Mouse (Mus musculus) MEL (cell line): ENCODE measurements around the gene Adamts16. TPM values are rescaled to one million over a fixed set of nuclear protein-coding genes. Genes with fewer than 3 reads are reported as not detected.

Experiments used
- DNase-seq: peaks from one replicate; pipeline ENCODE4 v3.0.0; 2011; ENCODE audit warnings: low read depth, low spot score
- H3K27ac ChIP-seq: 2 replicates; pipeline ENCODE4 v1.5.1; 2012; ENCODE audit warnings: low read depth, mild to moderate bottlenecking, control low read depth, low read length, moderate library complexity; ENCODE audit not compliant: control insufficient read depth
- H3K27me3 ChIP-seq, 2 experiments: fragments of 150-350 bp in 1 of 2; sonication (generic) in 1 of 2; 2 replicates each; pipeline ENCODE4 v1.6.1; 2012; ENCODE audit warnings: low read length in 2 of 2, mild to moderate bottlenecking in 2 of 2, improper control_type of control experiment in 1 of 2, moderate library complexity in 1 of 2; ENCODE audit not compliant: insufficient read depth in 2 of 2, control insufficient read depth in 1 of 2
- H3K36me3 ChIP-seq, 2 experiments: 2 replicates each; pipeline ENCODE4 v1.6.1; 2012 to 2014; ENCODE audit warnings: low read length in 2 of 2, improper control_type of control experiment in 1 of 2, inconsistent platforms in 1 of 2, mild to moderate bottlenecking in 1 of 2; ENCODE audit not compliant: insufficient read depth in 2 of 2, control insufficient read depth in 1 of 2
- H3K4me1 ChIP-seq, 2 experiments: fragments of 150-350 bp in 1 of 2; sonication (generic) in 1 of 2; 2 replicates each; pipeline ENCODE4 v1.6.1; 2012; ENCODE audit warnings: low read length in 2 of 2, improper control_type of control experiment in 1 of 2, mild to moderate bottlenecking in 1 of 2; ENCODE audit not compliant: insufficient read depth in 2 of 2, control insufficient read depth in 1 of 2
- H3K4me3 ChIP-seq, 2 experiments: fragments of 150-350 bp in 1 of 2; sonication (generic) in 1 of 2; 2 replicates each; pipeline ENCODE4 v1.5.1; 2012; ENCODE audit warnings: low read depth in 2 of 2, low read length in 2 of 2, mild to moderate bottlenecking in 2 of 2, moderate library complexity in 2 of 2, control low read depth in 1 of 2, improper control_type of control experiment in 1 of 2; ENCODE audit not compliant: control insufficient read depth in 1 of 2, insufficient read depth in 1 of 2
- H3K79me2 ChIP-seq: 2 replicates; pipeline ENCODE4 v1.6.1; 2012; ENCODE audit warnings: mild to moderate bottlenecking, low read length, moderate library complexity; ENCODE audit not compliant: control insufficient read depth, poor library complexity, insufficient read depth
- H3K9ac ChIP-seq: 2 replicates; pipeline ENCODE4 v1.6.1; 2012; ENCODE audit warnings: low read depth, mild to moderate bottlenecking, control low read depth, low read length, moderate library complexity; ENCODE audit not compliant: control insufficient read depth, poor library complexity, severe bottlenecking
- H3K9me3 ChIP-seq: fragments of 150-350 bp; sonication (generic); replicated peaks from 2 replicates; pipeline ENCODE4 v1.6.1; 2012; ENCODE audit warnings: mild to moderate bottlenecking, low read length, improper control_type of control experiment, moderate library complexity; ENCODE audit not compliant: insufficient read depth
- BHLHE40 ChIP-seq: IDR thresholded peaks from 2 replicates; pipeline ENCODE4 v1.6.1; 2012; ENCODE audit warnings: low read depth, mild to moderate bottlenecking, inconsistent platforms, low read length, improper control_type of control experiment, borderline replicate concordance
- CTCF ChIP-seq, 3 experiments: IDR thresholded peaks in 2 of 3; conservative IDR thresholded peaks in 1 of 3; 2 replicates each; pipeline ENCODE4 v1.5.1; 2011 to 2012; ENCODE audit warnings: low read length in 3 of 3, low read depth in 2 of 3, mild to moderate bottlenecking in 2 of 3, improper control_type of control experiment in 1 of 3, inconsistent platforms in 1 of 3, mixed read lengths in 1 of 3, moderate library complexity in 1 of 3; ENCODE audit not compliant: control insufficient read depth in 1 of 3, insufficient read depth in 1 of 3, poor library complexity in 1 of 3, severe bottlenecking in 1 of 3
- E2F4 ChIP-seq: IDR thresholded peaks from 2 replicates; pipeline ENCODE4 v1.6.1; 2011; ENCODE audit warnings: low read depth, low read length, improper control_type of control experiment, borderline replicate concordance
- EP300 ChIP-seq, 2 experiments: IDR thresholded peaks; 2 replicates each; pipeline ENCODE4 v1.6.1; 2011; ENCODE audit warnings: improper control_type of control experiment in 2 of 2, low read length in 2 of 2, low read depth in 1 of 2, mild to moderate bottlenecking in 1 of 2
- ETS1 ChIP-seq: IDR thresholded peaks from 2 replicates; pipeline ENCODE4 v1.6.1; 2012; ENCODE audit warnings: low read depth, mild to moderate bottlenecking, inconsistent platforms, low read length, improper control_type of control experiment, moderate library complexity
- GABPA ChIP-seq: IDR thresholded peaks from 2 replicates; pipeline ENCODE4 v1.6.1; 2012; ENCODE audit warnings: low read depth, mild to moderate bottlenecking, inconsistent platforms, low read length, improper control_type of control experiment, moderate library complexity
- HCFC1 ChIP-seq: IDR thresholded peaks from 2 replicates; pipeline ENCODE4 v1.6.1; 2012; ENCODE audit warnings: low read depth, mild to moderate bottlenecking, inconsistent platforms, low read length, improper control_type of control experiment, moderate library complexity
- JUND ChIP-seq: IDR thresholded peaks from 2 replicates; pipeline ENCODE4 v1.6.1; 2011; ENCODE audit warnings: low read depth, mild to moderate bottlenecking, improper control_type of control experiment, low read length
- KAT2A ChIP-seq: conservative IDR thresholded peaks from 2 replicates; pipeline ENCODE4 v1.6.1; 2012; ENCODE audit warnings: low read depth, low read length, improper control_type of control experiment, inconsistent platforms
- MAFK ChIP-seq: IDR thresholded peaks from 2 replicates; pipeline ENCODE4 v1.6.1; 2011; ENCODE audit warnings: low read depth, mild to moderate bottlenecking, low read length, improper control_type of control experiment, borderline replicate concordance
- MAX ChIP-seq: IDR thresholded peaks from 2 replicates; pipeline ENCODE4 v1.6.1; 2011; ENCODE audit warnings: low read length, improper control_type of control experiment
- MEF2A ChIP-seq: IDR thresholded peaks from 2 replicates; pipeline ENCODE4 v1.6.1; 2014; ENCODE audit warnings: low read depth, mild to moderate bottlenecking, inconsistent platforms, low read length, improper control_type of control experiment; ENCODE audit not compliant: poor library complexity, insufficient replicate concordance, severe bottlenecking; ENCODE audit errors: extremely low read depth
- MYC ChIP-seq: IDR thresholded peaks from 2 replicates; pipeline ENCODE4 v1.6.1; 2011; ENCODE audit warnings: low read depth, mild to moderate bottlenecking, low read length, improper control_type of control experiment, moderate library complexity
- NRF1 ChIP-seq: IDR thresholded peaks from 2 replicates; pipeline ENCODE4 v1.6.1; 2014; ENCODE audit warnings: low read depth, mild to moderate bottlenecking, inconsistent platforms, low read length, improper control_type of control experiment, moderate library complexity; ENCODE audit not compliant: poor library complexity, insufficient read depth, severe bottlenecking
- POLR2A ChIP-seq, 2 experiments: IDR thresholded peaks; 2 replicates each; pipeline ENCODE4 v1.6.1; 2011 to 2012; ENCODE audit warnings: low read length in 2 of 2, mild to moderate bottlenecking in 2 of 2, control low read depth in 1 of 2, improper control_type of control experiment in 1 of 2, low read depth in 1 of 2, moderate library complexity in 1 of 2; ENCODE audit not compliant: control insufficient read depth in 1 of 2, insufficient read depth in 1 of 2, poor library complexity in 1 of 2
- POLR2AphosphoS2 ChIP-seq: IDR thresholded peaks from 2 replicates; pipeline ENCODE4 v1.6.1; 2011; ENCODE audit warnings: low read length, improper control_type of control experiment
- POLR2AphosphoS5 ChIP-seq: IDR thresholded peaks from 2 replicates; pipeline ENCODE4 v1.6.1; 2012; ENCODE audit warnings: low read depth, borderline replicate concordance, mild to moderate bottlenecking, inconsistent platforms, low read length, moderate library complexity, mixed read lengths
- RCOR1 ChIP-seq: IDR thresholded peaks from 2 replicates; pipeline ENCODE4 v1.6.1; 2012; ENCODE audit warnings: low read depth, mild to moderate bottlenecking, inconsistent platforms, low read length, improper control_type of control experiment
- SMC3 ChIP-seq: IDR thresholded peaks from 2 replicates; pipeline ENCODE4 v1.6.1; 2011; ENCODE audit warnings: low read depth, low read length, improper control_type of control experiment
- TBP ChIP-seq: IDR thresholded peaks from 2 replicates; pipeline ENCODE4 v1.8.0; 2011; ENCODE audit warnings: low read depth, low read length, improper control_type of control experiment
- TCF12 ChIP-seq: IDR thresholded peaks from 2 replicates; pipeline ENCODE4 v1.6.1; 2014; ENCODE audit warnings: low read depth, mild to moderate bottlenecking, inconsistent platforms, low read length, improper control_type of control experiment, moderate library complexity
- USF2 ChIP-seq, 2 experiments: IDR thresholded peaks; 2 replicates each; pipeline ENCODE4 v1.6.1; 2011 to 2012; ENCODE audit warnings: improper control_type of control experiment in 2 of 2, low read length in 2 of 2, borderline replicate concordance in 1 of 2, inconsistent platforms in 1 of 2, low read depth in 1 of 2, mild to moderate bottlenecking in 1 of 2; ENCODE audit not compliant: insufficient read depth in 1 of 2
- ZC3H11A ChIP-seq: IDR thresholded peaks from 2 replicates; pipeline ENCODE4 v1.6.1; 2012; ENCODE audit warnings: low read depth, mild to moderate bottlenecking, inconsistent platforms, low read length, improper control_type of control experiment
- ZKSCAN1 ChIP-seq: IDR thresholded peaks from 2 replicates; pipeline ENCODE4 v1.6.1; 2012; ENCODE audit warnings: low read depth, mild to moderate bottlenecking, inconsistent platforms, low read length, improper control_type of control experiment, moderate library complexity
- ZNF384 ChIP-seq: IDR thresholded peaks from 2 replicates; pipeline ENCODE4 v1.6.1; 2012; ENCODE audit warnings: low read depth, mild to moderate bottlenecking, inconsistent platforms, low read length, improper control_type of control experiment
- polyA plus RNA-seq, 2 experiments: library from polyadenylated mRNA; stranded (reverse) in 1 of 2; unstranded in 1 of 2; fragments of >175 nt in 1 of 2; fragments of >200 nt in 1 of 2; gene quantifications; 2 replicates each; pipeline versions ENCODE4 v1.2.1 to v1.2.4; 2012; ENCODE audit warnings: low replicate concordance in 2 of 2, low read depth in 1 of 2; ENCODE audit not compliant: insufficient read length in 2 of 2, insufficient read depth in 1 of 2, missing spikeins in 1 of 2
- total RNA-seq: library from RNA; depleted of rRNA; stranded (reverse); fragments of 300-350 nt; gene quantifications from 2 replicates; pipeline ENCODE4 v1.2.3, GENCODE M21; 2012

The Adamts16 gene
- total and polyA plus RNA-seq, 3 experiments = not detected

DNA sequence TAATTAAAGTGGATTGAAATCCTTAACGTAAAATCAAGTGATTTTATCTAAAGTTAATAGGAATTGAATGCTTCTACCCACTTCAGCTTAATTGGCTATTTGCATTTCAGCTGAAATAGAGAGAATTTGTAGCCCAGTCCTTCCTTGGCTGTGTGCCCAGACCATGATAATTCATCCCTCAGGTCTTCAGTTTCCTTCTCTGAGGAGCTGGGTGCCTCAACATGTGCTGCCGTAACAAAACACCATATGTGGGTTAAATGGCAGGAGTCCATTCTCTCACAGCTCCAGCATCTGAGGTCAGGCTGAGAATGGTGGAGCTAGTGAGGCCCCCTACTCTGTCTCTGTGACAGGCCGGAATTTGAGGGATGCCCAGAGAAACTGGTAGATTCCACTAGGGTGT is 29.4 kb upstream of the Adamts16 start:
- H3K9me3 ChIP-seq = no peaks in the 10 kb centered on the region
- no peak overlapping the region for H3K27ac ChIP-seq
- no peaks in the 10 kb centered on the region for H3K27me3 ChIP-seq
- H3K36me3 ChIP-seq = no peaks in the 10 kb centered on the region
- no peaks in the 10 kb centered on the region for H3K4me1 ChIP-seq
- no peak overlapping the region for H3K4me3 ChIP-seq
- no peaks in the 10 kb centered on the region for H3K79me2 ChIP-seq
- no peak for TF ChIP-seq JUND
- no peak for TF ChIP-seq ZC3H11A
- TF ChIP-seq CTCF (IDR thresholded peaks at IDR 0.05 in 2 of 3, conservative IDR thresholded peaks at IDR 0.05 in 1 of 3; ENCODE audit: control insufficient read depth in 1 of 3, insufficient read depth in 1 of 3, low read depth in 2 of 3, low read length in 3 of 3, poor library complexity in 1 of 3, severe bottlenecking in 1 of 3) = no peak
- no peak for TF ChIP-seq MEF2A
- TF ChIP-seq HCFC1 = no peak
- TF ChIP-seq ZNF384 = no peak
- no peak for TF ChIP-seq NRF1
- no peak for TF ChIP-seq GABPA
- no peak for TF ChIP-seq POLR2AphosphoS5
- no peak for TF ChIP-seq SMC3
- no peak for TF ChIP-seq E2F4
- no peak for TF ChIP-seq POLR2A (IDR thresholded peaks at IDR 0.05; ENCODE audit: control insufficient read depth in 1 of 2, insufficient read depth in 1 of 2, low read depth in 1 of 2, low read length in 2 of 2, poor library complexity in 1 of 2)
- no peak for TF ChIP-seq MYC
- H3K9ac ChIP-seq = no peak overlapping the region
- no peak for DNase-seq

DNA sequence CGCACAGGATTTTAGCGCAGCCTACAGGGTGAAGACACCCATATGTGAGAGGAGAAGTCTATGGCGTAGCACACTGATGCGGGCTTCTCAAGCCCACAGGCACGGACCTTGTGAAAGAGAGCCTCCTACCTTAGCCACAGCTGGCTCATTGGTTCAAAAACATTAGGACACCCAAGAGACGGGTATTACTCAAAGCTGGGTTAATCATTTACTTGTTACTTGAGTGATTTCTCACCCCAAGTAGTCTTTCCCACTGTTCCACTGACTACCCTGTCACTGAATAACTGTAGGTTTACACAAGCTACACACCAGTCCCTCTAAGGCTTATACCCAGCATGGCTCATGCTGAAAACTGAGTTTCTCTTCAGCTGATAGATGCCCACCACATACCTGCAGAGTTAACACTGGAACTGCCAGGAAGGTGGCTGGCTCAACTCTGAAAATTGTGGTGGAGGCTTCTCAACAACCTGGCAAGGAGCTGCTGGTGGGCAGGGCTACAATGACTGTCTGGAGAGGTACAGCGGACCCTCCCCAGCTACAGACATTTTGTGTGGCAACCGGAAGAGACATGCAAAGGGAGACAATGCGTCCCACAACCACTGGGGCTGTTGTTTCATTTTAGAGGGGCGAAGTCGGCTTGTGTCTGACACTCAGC is 25.5 kb upstream of the Adamts16 start:
- TF ChIP-seq RCOR1 (no peak), POLR2AphosphoS2 (no peak), KAT2A (no peak), ZC3H11A (no peak), EP300 (IDR thresholded peaks at IDR 0.05; ENCODE audit: low read depth in 1 of 2, low read length in 2 of 2) (no peak), ETS1 (no peak), MAX (no peak), E2F4 (no peak), TCF12 (no peak), NRF1 (no peak), POLR2AphosphoS5 (no peak), USF2 (IDR thresholded peaks at IDR 0.05; ENCODE audit: borderline replicate concordance in 1 of 2, insufficient read depth in 1 of 2, low read depth in 1 of 2, low read length in 2 of 2) (no peak), ZKSCAN1 (no peak), TBP (no peak), CTCF (IDR thresholded peaks at IDR 0.05 in 2 of 3, conservative IDR thresholded peaks at IDR 0.05 in 1 of 3; ENCODE audit: control insufficient read depth in 1 of 3, insufficient read depth in 1 of 3, low read depth in 2 of 3, low read length in 3 of 3, poor library complexity in 1 of 3, severe bottlenecking in 1 of 3) (no peak), BHLHE40 (no peak), MAFK (no peak)
- H3K79me2 ChIP-seq = no peaks in the 10 kb centered on the region
- no peak overlapping the region for H3K9ac ChIP-seq
- H3K27ac ChIP-seq = no peak overlapping the region
- H3K4me1 ChIP-seq = no peaks in the 10 kb centered on the region
- no peaks in the 10 kb centered on the region for H3K27me3 ChIP-seq
- no peak for DNase-seq
- H3K9me3 ChIP-seq = no peaks in the 10 kb centered on the region
- H3K36me3 ChIP-seq = no peaks in the 10 kb centered on the region
- H3K4me3 ChIP-seq = no peak overlapping the region
